Mouse (Mus musculus): ENCODE measurements at regions not wholly inside any gene's neighbourhood (a gene's known extent, or its start where the extent isn't known, plus 50 kb on each side); places are given as distances from the start of the nearest gene placed in this dataset.

GRCm38 (mm10) chr4:10604513-10604912, 269.8 kb upstream of the 2610301B20Rik start:
- DNase-seq (ENCODE audit: low spot score): no peak

GRCm38 (mm10) chr4:10607855-10608576, 266.3 kb upstream of the 2610301B20Rik start:
- no peak for DNase-seq (ENCODE audit: low spot score)

- DNase-seq (ENCODE audit: low spot score): no peak
Observed at GRCm38 (mm10) chr4:10610784-10611183, 263.5 kb upstream of the 2610301B20Rik start.
